Comparison of ENCODE assay signal across 24 mouse cellular contexts in genomic region chr19:30861441-30861840, GRCm38 (mm10).
A peak's percentile ranks its signal among the peaks of the same experiment; 100 is the strongest.
DNase-seq lines count a peak whose midpoint lies in the region; ATAC-seq and TF ChIP-seq lines count a peak whose summit lies in the region.
"Had no signal": no experiment of that assay in that cellular context is flagged by ENCODE, and none has a peak within 500 bp of the region (broad histone marks: within the 10 kb centered on the region; RNA-seq: fewer than 3 reads in every experiment).

No protein-coding gene starts in this region.

- no peaks in the 10 kb centered on the region for H3K36me3 ChIP-seq in forebrain, embryonic 11.5 days (ENCODE audit: control insufficient read depth, insufficient read depth, low read length)
- H3K36me3 ChIP-seq: embryonic facial prominence, embryonic 13.5 days; embryonic facial prominence, embryonic 15.5 days; forebrain, embryonic 10.5 days; forebrain, embryonic 15.5 days had no signal

- H3K9me3 ChIP-seq in forebrain, embryonic 11.5 days (ENCODE audit: control insufficient read depth, low read length), result no peaks in the 10 kb centered on the region
- H3K9me3 ChIP-seq: embryonic facial prominence, embryonic 13.5 days; embryonic facial prominence, embryonic 15.5 days; forebrain, embryonic 10.5 days; forebrain, embryonic 13.5 days; forebrain, embryonic 15.5 days had no signal

- 85% methylated on average over 4 of the region's 4 CpGs for WGBS in forebrain, embryonic 11.5 days

- TF ChIP-seq POLR2A in embryonic fibroblast, embryonic 13.5 days (IDR thresholded peaks at IDR 0.05; ENCODE audit: low read depth, low read length), result no peak

- DNase-seq in 416B (ENCODE audit: low read depth), result peak; percentile 42
- peak; percentile 20 for DNase-seq in CD4-positive helper T cell, adult 2 months (ENCODE audit: low read depth, low spot score)
- DNase-seq in layer of hippocampus, adult 2 months (ENCODE audit: low spot score in 2 of 2), result no peak
- no peak for DNase-seq in spleen, adult 12 weeks (ENCODE audit: low spot score)
- DNase-seq in forebrain, embryonic 11.5 days (ENCODE audit: low spot score), result no peak
- no peak for DNase-seq in adrenal gland, postnatal 25 days
- DNase-seq: adrenal gland, adult 8-10 months; adrenal gland, postnatal 14 days; cerebellum, adult 11 months; cerebellum, adult 18-20 months; cerebellum, adult 8-10 months; cerebellum, adult 9-11 months; cerebellum, postnatal 14 days; cerebellum, postnatal 36 days; embryo, embryonic 11 days; forebrain, postnatal 0 days had no signal

- H3K4me3 ChIP-seq in embryonic fibroblast, embryonic 13.5 days (ENCODE audit: insufficient read depth, low read length), result no peak overlapping the region
- H3K4me3 ChIP-seq in layer of hippocampus, adult 2 months, result no peak overlapping the region
- no peak overlapping the region for H3K4me3 ChIP-seq in forebrain, embryonic 11.5 days (ENCODE audit: low read depth, low read length)
- H3K4me3 ChIP-seq: embryonic facial prominence, embryonic 13.5 days; embryonic facial prominence, embryonic 15.5 days; forebrain, embryonic 10.5 days; forebrain, embryonic 13.5 days; forebrain, embryonic 15.5 days had no signal

- no peak overlapping the region for H3K9ac ChIP-seq in forebrain, embryonic 11.5 days (ENCODE audit: low read length)
- H3K9ac ChIP-seq: embryonic facial prominence, embryonic 13.5 days; embryonic facial prominence, embryonic 15.5 days; forebrain, embryonic 13.5 days; forebrain, embryonic 15.5 days; forebrain, postnatal 0 days had no signal

- no peaks in the 10 kb centered on the region for H3K27me3 ChIP-seq in forebrain, embryonic 11.5 days (ENCODE audit: control insufficient read depth, insufficient read depth, low read length)
- H3K27me3 ChIP-seq: embryonic facial prominence, embryonic 13.5 days; embryonic facial prominence, embryonic 15.5 days; forebrain, embryonic 13.5 days; forebrain, embryonic 15.5 days; Patski had no signal

- no peak for ATAC-seq in forebrain, embryonic 11.5 days (replicated peaks; ENCODE audit: low FRiP score)
- ATAC-seq: activated CD4-positive, CD25-positive, alpha-beta regulatory T cell, adult 4 months; forebrain, embryonic 13.5 days; forebrain, embryonic 15.5 days; forebrain, postnatal 0 days; Patski had no signal

- H3K27ac ChIP-seq in embryonic fibroblast, embryonic 13.5 days (ENCODE audit: insufficient read depth, low read length), result peak overlapping the region; percentile 55; the same call in 1 of the 2 replicates
- no peak overlapping the region for H3K27ac ChIP-seq in layer of hippocampus, adult 2 months
- no peak overlapping the region for H3K27ac ChIP-seq in forebrain, embryonic 11.5 days (ENCODE audit: low read depth, low read length)
- H3K27ac ChIP-seq: embryonic facial prominence, embryonic 13.5 days; embryonic facial prominence, embryonic 15.5 days; forebrain, embryonic 10.5 days; forebrain, embryonic 13.5 days; forebrain, embryonic 15.5 days had no signal

- no peak for TF ChIP-seq CTCF in embryonic fibroblast, embryonic 13.5 days (IDR thresholded peaks at IDR 0.05; ENCODE audit: borderline replicate concordance, insufficient read depth, low read length)
- no peak for TF ChIP-seq CTCF in layer of hippocampus, adult 2 months (conservative IDR thresholded peaks at IDR 0.05)

- H3K4me1 ChIP-seq in embryonic fibroblast, embryonic 13.5 days (ENCODE audit: control insufficient read depth, insufficient read depth, low read length), result 0 out of 2 replicates have a peak, but pooled peaks cover 3% of the 10 kb centered on the region
- H3K4me1 ChIP-seq in forebrain, embryonic 11.5 days (replicated peaks; ENCODE audit: control insufficient read depth, insufficient read depth, low read length), result no peaks in the 10 kb centered on the region
- H3K4me1 ChIP-seq: embryonic facial prominence, embryonic 13.5 days; embryonic facial prominence, embryonic 15.5 days; forebrain, embryonic 10.5 days; forebrain, embryonic 13.5 days; forebrain, embryonic 15.5 days had no signal

- no peak overlapping the region for H3K4me2 ChIP-seq in forebrain, embryonic 11.5 days (ENCODE audit: low read depth, low read length, severe bottlenecking)
- H3K4me2 ChIP-seq: embryonic facial prominence, embryonic 13.5 days; embryonic facial prominence, embryonic 15.5 days; forebrain, embryonic 13.5 days; forebrain, embryonic 15.5 days had no signal

Comparison
In these comparisons a context has a peak if more than half of its experiments do, and no peak if none do; other contexts are left out.
1. DNase-seq: peak in 416B (single experiment) and CD4-positive helper T cell, adult 2 months (single experiment); none in layer of hippocampus, adult 2 months (0 of 2), spleen, adult 12 weeks (single experiment), forebrain, embryonic 11.5 days (single experiment) and adrenal gland, postnatal 25 days (single experiment).